Mouse (Mus musculus): ENCODE measurements around the gene Golph3l. TPM values are rescaled to one million over a fixed set of nuclear protein-coding genes. Genes with fewer than 3 reads are reported as not detected.

Golph3l gene
- total and polyA plus RNA-seq, 2 experiments from 2014 or later = 15.2 to 18.0 TPM

DNA sequence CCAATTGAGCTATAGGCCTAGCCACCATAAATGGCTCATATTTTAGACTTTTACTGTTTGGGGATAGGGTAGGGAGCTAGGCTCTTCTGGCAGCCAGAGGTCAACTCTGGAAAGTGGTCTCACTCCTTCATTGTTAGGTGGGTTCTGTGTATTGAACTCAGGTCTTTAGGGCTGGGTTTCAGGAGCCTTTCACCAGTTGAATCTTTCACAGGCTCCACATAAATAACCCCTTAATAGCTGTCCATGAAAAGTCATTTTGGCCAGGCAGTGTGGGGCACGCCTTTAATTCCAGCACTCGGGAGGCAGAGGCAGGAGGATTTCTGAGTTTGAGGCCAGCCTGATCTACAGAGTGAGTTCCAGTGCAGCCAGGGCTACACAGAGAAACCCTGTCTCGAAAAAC is 69.0 kb downstream of the Golph3l start:
- H3K4me3 ChIP-seq (ENCODE audit: low read depth, low read length) = peak overlapping the region; percentile 99
- no peak overlapping the region for H3K9ac ChIP-seq (replicated peaks; ENCODE audit: low read depth, low read length)
- ATAC-seq (ENCODE audit: insufficient read depth, low read depth) (no peak), DNase-seq (ENCODE audit: low spot score) (no peak)
- no peaks in the 10 kb centered on the region for H3K27me3 ChIP-seq (ENCODE audit: control insufficient read depth, insufficient read depth, low read length)
- H3K4me2 ChIP-seq (ENCODE audit: low read depth, low read length) = peak overlapping the region; percentile 69
- WGBS = 79% methylated on average over 3 of the region's 3 CpGs
- no peak for TF ChIP-seq EP300 (IDR thresholded peaks at IDR 0.05; ENCODE audit: low read depth)
- no peak for TF ChIP-seq CTCF (IDR thresholded peaks at IDR 0.05; ENCODE audit: low read depth)
- peaks cover 13% of the 10 kb centered on the region for H3K4me1 ChIP-seq (ENCODE audit: control insufficient read depth, insufficient read depth)
- peaks cover 27% of the 10 kb centered on the region for H3K36me3 ChIP-seq (replicated peaks; ENCODE audit: control insufficient read depth, insufficient read depth, low read length)
- H3K9me3 ChIP-seq (replicated peaks; ENCODE audit: control insufficient read depth, low read length) = no peaks in the 10 kb centered on the region
- peak overlapping the region; percentile 100 for H3K27ac ChIP-seq (ENCODE audit: low read depth)

DNA sequence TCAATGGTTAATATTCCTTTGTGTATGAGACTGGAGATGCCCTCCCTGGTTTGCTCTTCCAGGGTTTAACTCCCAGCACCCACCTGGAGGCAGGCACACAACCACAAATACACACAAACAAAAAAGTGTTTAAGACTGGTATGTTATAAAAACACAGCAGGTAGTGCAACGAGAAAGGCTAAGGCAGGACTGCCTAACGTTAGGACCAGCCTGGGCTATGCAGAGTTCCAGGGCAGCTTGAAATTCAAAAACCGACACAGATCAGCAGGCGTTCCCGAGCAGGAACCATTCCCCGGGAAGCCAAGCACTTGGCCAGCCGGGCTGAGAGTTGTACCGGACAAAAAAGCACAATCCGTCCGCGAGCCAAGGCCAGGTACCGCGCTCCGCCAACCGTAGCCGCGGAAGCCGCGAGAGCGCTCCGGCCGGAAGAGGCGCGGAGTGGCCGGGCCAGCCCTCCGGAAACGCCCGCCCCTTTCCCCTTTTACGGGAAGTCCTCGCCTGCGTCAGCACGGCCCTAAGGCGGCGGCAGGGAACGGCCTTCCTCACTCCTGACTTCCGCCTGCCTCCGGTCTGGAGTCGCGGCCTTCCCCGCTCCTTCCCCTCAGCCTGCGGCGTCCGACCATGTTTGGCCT is 69.6 kb downstream of the Golph3l start, which contains the start of gene Mcl1:
TSS of gene Mcl1 (plus strand) at position 553 of the 632 bp plus-strand sequence.
- H3K9me3 ChIP-seq (replicated peaks; ENCODE audit: control insufficient read depth, low read length) = no peaks in the 10 kb centered on the region
- peak within 1 kb of the TSS; percentile 100 for H3K9ac ChIP-seq (replicated peaks; ENCODE audit: low read depth, low read length)
- no peaks in the 10 kb centered on the region for H3K27me3 ChIP-seq (ENCODE audit: control insufficient read depth, insufficient read depth, low read length)
- peaks cover 18% of the 10 kb centered on the region for H3K4me1 ChIP-seq (ENCODE audit: control insufficient read depth, insufficient read depth)
- peaks cover 33% of the 10 kb centered on the region for H3K36me3 ChIP-seq (replicated peaks; ENCODE audit: control insufficient read depth, insufficient read depth, low read length)
- ATAC-seq (ENCODE audit: insufficient read depth, low read depth) (peak; percentile 91), DNase-seq (ENCODE audit: low spot score) (peak; percentile 96)
- TF ChIP-seq CTCF (IDR thresholded peaks at IDR 0.05; ENCODE audit: low read depth) = no peak
- TF ChIP-seq EP300 (IDR thresholded peaks at IDR 0.05; ENCODE audit: low read depth) = peak; percentile 97
- peak within 1 kb of the TSS; percentile 92 for H3K4me2 ChIP-seq (ENCODE audit: low read depth, low read length)
- H3K4me3 ChIP-seq (ENCODE audit: low read depth, low read length) = peak within 1 kb of the TSS; percentile 99
- under 1% methylated on average over 42 of the region's 43 CpGs for WGBS
- H3K27ac ChIP-seq (ENCODE audit: low read depth) = peak within 1 kb of the TSS; percentile 100

DNA sequence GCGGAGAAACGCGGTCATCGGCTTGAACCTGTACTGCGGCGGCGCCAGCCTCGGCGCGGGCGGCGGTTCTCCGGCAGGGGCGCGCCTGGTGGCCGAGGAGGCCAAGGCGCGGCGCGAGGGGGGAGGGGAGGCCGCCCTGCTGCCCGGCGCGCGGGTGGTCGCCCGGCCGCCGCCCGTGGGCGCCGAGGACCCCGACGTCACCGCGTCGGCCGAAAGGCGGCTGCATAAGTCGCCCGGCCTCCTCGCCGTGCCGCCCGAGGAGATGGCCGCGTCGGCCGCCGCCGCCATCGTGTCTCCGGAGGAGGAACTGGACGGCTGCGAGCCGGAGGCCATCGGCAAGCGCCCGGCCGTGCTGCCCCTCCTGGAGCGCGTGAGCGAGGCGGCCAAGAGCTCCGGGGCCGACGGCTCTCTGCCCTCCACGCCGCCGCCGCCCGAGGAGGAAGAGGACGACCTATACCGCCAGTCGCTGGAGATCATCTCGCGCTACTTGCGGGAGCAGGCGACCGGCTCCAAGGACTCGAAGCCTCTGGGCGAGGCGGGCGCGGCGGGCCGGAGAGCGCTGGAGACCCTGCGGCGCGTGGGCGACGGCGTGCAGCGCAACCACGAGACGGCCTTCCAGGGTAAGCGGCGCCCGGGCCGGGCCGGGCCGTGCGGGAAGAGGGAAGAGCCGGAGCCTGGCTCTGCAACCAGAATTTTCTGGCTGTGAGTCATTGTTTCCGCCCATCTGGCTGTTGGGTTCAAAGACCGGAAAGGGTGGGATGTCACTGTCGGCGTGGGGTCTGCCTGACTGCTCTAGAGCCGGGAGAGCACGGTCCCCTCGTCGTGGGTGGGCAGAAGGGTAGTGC is 70.4 kb downstream of the Golph3l start:
- H3K9me3 ChIP-seq (replicated peaks; ENCODE audit: control insufficient read depth, low read length) = no peaks in the 10 kb centered on the region
- peak overlapping the region; percentile 100 for H3K9ac ChIP-seq (replicated peaks; ENCODE audit: low read depth, low read length)
- peaks cover 19% of the 10 kb centered on the region for H3K4me1 ChIP-seq (ENCODE audit: control insufficient read depth, insufficient read depth)
- peak overlapping the region; percentile 99 for H3K4me3 ChIP-seq (ENCODE audit: low read depth, low read length)
- H3K27me3 ChIP-seq (ENCODE audit: control insufficient read depth, insufficient read depth, low read length) = no peaks in the 10 kb centered on the region
- WGBS = under 1% methylated on average over 78 of the region's 113 CpGs
- DNase-seq (ENCODE audit: low spot score) (peak; percentile 90), ATAC-seq (ENCODE audit: insufficient read depth, low read depth) (peak; percentile 27)
- H3K27ac ChIP-seq (ENCODE audit: low read depth) = peak overlapping the region; percentile 100
- TF ChIP-seq CTCF (IDR thresholded peaks at IDR 0.05; ENCODE audit: low read depth) = no peak
- peak; percentile 90 for TF ChIP-seq EP300 (IDR thresholded peaks at IDR 0.05; ENCODE audit: low read depth)
- peak overlapping the region; percentile 92 for H3K4me2 ChIP-seq (ENCODE audit: low read depth, low read length)
- peaks cover 40% of the 10 kb centered on the region for H3K36me3 ChIP-seq (replicated peaks; ENCODE audit: control insufficient read depth, insufficient read depth, low read length)

DNA sequence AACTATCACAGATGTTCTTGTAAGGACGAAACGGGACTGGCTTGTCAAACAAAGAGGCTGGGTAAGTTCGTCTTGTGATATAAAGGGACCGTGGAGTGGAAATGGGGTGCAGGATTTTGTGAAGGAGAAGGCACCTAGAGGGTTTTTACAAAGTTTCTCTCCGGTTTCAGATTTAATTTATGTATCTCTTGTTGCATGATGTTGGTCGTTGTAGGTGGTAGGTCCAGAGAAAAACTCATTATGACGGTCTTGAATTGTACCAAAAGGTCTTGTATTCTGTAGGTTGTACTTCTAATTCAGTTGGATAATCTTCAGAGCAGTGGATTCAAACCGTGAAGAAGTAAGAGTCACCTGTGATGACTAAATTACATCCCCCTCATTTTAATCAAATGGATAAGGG is 71.2 kb downstream of the Golph3l start:
- Histone ChIP-seq H3K9me3 (replicated peaks; ENCODE audit: control insufficient read depth, low read length) (no peaks in the 10 kb centered on the region), H3K27ac (ENCODE audit: low read depth) (peak overlapping the region; percentile 100), H3K27me3 (ENCODE audit: control insufficient read depth, insufficient read depth, low read length) (no peaks in the 10 kb centered on the region), H3K4me2 (ENCODE audit: low read depth, low read length) (peak overlapping the region; percentile 92), H3K4me3 (ENCODE audit: low read depth, low read length) (peak overlapping the region; percentile 99), H3K9ac (replicated peaks; ENCODE audit: low read depth, low read length) (peak overlapping the region; percentile 100), H3K4me1 (ENCODE audit: control insufficient read depth, insufficient read depth) (peaks cover 28% of the 10 kb centered on the region), H3K36me3 (replicated peaks; ENCODE audit: control insufficient read depth, insufficient read depth, low read length) (peaks cover 48% of the 10 kb centered on the region)
- ATAC-seq (ENCODE audit: insufficient read depth, low read depth) (no peak), DNase-seq (ENCODE audit: low spot score) (no peak)
- under 1% methylated on average over 8 of the region's 8 CpGs for WGBS
- TF ChIP-seq CTCF (IDR thresholded peaks at IDR 0.05; ENCODE audit: low read depth) (no peak), EP300 (IDR thresholded peaks at IDR 0.05; ENCODE audit: low read depth) (0 out of 2 replicates have a peak, but pooled peaks have one; percentile 8)

DNA sequence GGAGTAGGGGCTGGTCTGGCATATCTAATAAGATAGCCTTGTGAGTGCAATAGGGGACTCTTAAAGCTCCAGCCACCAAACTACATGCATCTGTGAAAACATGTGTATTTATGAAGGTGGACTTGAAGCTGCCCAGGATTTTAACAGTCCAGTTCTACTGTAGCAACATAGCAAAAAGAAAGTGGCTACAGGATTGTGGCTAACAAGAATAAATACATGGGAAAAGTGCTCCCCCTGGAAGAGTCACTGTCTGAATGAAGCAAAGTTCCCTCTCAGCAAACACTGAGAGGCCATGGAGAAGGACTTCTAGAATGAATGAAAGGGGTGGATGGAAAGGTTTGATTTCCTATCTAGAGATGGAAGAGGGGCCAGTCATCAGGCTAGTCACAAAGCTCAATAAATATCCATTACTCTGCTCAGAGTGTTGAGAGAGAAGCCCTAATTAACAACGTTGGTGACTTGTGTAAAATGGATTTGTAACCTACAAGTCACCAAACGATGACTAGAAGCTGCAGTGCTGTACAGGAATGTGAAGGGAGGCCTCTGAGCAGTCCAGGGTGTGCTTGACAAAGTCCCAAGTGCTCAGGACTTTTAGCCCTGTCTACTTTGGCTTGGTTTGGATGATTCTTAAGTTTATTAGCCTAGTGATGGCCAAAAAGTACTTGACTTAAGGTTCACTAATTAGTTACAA is 72.2 kb downstream of the Golph3l start:
- peaks cover 37% of the 10 kb centered on the region for H3K4me1 ChIP-seq (ENCODE audit: control insufficient read depth, insufficient read depth)
- H3K27me3 ChIP-seq (ENCODE audit: control insufficient read depth, insufficient read depth, low read length) = no peaks in the 10 kb centered on the region
- DNase-seq (ENCODE audit: low spot score) (no peak), ATAC-seq (ENCODE audit: insufficient read depth, low read depth) (no peak)
- peak overlapping the region; percentile 92 for H3K4me2 ChIP-seq (ENCODE audit: low read depth, low read length)
- H3K4me3 ChIP-seq (ENCODE audit: low read depth, low read length) = peak overlapping the region; percentile 99
- peak overlapping the region; percentile 100 for H3K9ac ChIP-seq (replicated peaks; ENCODE audit: low read depth, low read length)
- no peaks in the 10 kb centered on the region for H3K9me3 ChIP-seq (replicated peaks; ENCODE audit: control insufficient read depth, low read length)
- peaks cover 54% of the 10 kb centered on the region for H3K36me3 ChIP-seq (replicated peaks; ENCODE audit: control insufficient read depth, insufficient read depth, low read length)
- 6% methylated on average over 2 of the region's 2 CpGs for WGBS
- TF ChIP-seq EP300 (IDR thresholded peaks at IDR 0.05; ENCODE audit: low read depth) (no peak), CTCF (IDR thresholded peaks at IDR 0.05; ENCODE audit: low read depth) (no peak)
- H3K27ac ChIP-seq (ENCODE audit: low read depth) = peak overlapping the region; percentile 100

Measured in heart, postnatal 0 days (tissue).